Mouse (Mus musculus) liver, embryonic 11.5 days (tissue): Measurements from ENCODE around the gene Heatr9. TPM values are rescaled to one million over a fixed set of nuclear protein-coding genes. Genes with fewer than 3 reads are reported as not detected.

ENCODE experiments used
- ATAC-seq: fragments of 200-750 bp; cut with Nextera tagmentation; replicated peaks from 2 replicates; pipeline ENCODE4 v1.8.0; 2017; ENCODE audit warnings: moderate number of reproducible peaks, mild to moderate bottlenecking, moderate TSS enrichment, moderate library complexity; ENCODE audit not compliant: low FRiP score
- DNase-seq: peaks from one replicate; pipeline ENCODE4 v3.0.0-alpha.2; 2017; ENCODE audit warnings: low spot score
- H3K27ac ChIP-seq: fragments of 300-500 bp; sonication (generic); 2 replicates; pipeline ENCODE4 v1.5.1; 2014; ENCODE audit warnings: mild to moderate bottlenecking, low read depth, low read length, control low read depth
- H3K27me3 ChIP-seq: fragments of 300-500 bp; sonication (generic); replicated peaks from 2 replicates; pipeline ENCODE4 v1.6.1; 2014; ENCODE audit warnings: low read length, mixed read lengths; ENCODE audit not compliant: control insufficient read depth, insufficient read depth
- H3K36me3 ChIP-seq: fragments of 300-500 bp; sonication (generic); 2 replicates; pipeline ENCODE4 v1.6.1; 2014; ENCODE audit warnings: mild to moderate bottlenecking, low read length, moderate library complexity, mixed read lengths; ENCODE audit not compliant: control insufficient read depth, insufficient read depth
- H3K4me1 ChIP-seq: fragments of 300-500 bp; sonication (generic); replicated peaks from 2 replicates; pipeline ENCODE4 v1.6.1; 2014; ENCODE audit warnings: low read length, mixed read lengths; ENCODE audit not compliant: control insufficient read depth, insufficient read depth
- H3K4me2 ChIP-seq: fragments of 300-500 bp; sonication (generic); 2 replicates; pipeline ENCODE4 v1.6.1; 2014; ENCODE audit warnings: mild to moderate bottlenecking, control low read depth, moderate library complexity
- H3K4me3 ChIP-seq: fragments of 300-500 bp; sonication (generic); 2 replicates; pipeline ENCODE4 v1.5.1; 2014; ENCODE audit warnings: low read depth, low read length, control low read depth
- H3K9ac ChIP-seq: fragments of 300-500 bp; sonication (generic); 2 replicates; pipeline ENCODE4 v1.6.1; 2014; ENCODE audit warnings: low read depth, low read length, control low read depth
- H3K9me3 ChIP-seq: fragments of 300-500 bp; sonication (generic); 2 replicates; pipeline ENCODE4 v1.6.1; 2016; ENCODE audit warnings: low read length, inconsistent platforms, mixed read lengths; ENCODE audit not compliant: control insufficient read depth
- WGBS: fragments of 180-500 bp; shearing (Covaris S2); extraction: QIAGEN DNeasy Blood & Tissue Kit; methylation state at CpG from one replicate; pipeline ENCODE4 v1.1.7; 2014; 5-methylcytosine and 5-hydroxymethylcytosine counted together
- polyA plus RNA-seq: library from polyadenylated mRNA; unstranded; fragments of >200 nt; fragmentation: Nextera tagmentation; extraction: Ambion mirVana; gene quantifications from 2 replicates; pipeline ENCODE4 v1.2.1, GENCODE M21; 2014

Gene Heatr9
- polyA plus RNA-seq, 1 experiment from 2014 or later: not detected

DNA sequence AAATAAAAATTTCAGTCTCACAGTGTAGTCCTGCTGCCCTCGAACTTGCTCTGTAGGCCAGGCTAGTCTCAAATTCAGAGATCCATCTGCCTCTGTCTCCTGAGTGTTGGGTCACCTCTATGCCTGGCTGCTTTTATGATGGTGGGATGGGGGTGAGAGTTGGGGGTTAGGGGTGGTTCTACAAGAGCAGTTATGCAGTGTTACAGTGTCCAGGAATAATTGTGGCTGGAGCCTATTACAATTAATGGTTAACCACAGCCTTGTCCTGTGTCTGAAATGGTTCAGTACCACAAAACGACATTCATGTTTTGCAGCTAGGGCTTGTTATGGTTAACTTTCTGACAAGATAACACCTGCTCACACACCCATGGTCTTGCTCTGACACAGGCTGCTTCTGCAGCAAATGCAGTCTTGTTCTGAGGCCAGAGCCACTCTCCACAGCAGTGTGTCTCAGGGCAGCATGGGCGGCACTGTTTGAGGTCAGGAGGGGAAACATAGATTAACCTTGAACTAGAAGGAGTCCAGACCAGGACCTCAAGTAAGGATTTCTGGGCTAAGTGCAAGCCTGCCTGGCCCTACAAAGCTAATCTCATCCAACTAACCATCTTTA lies 16.8 kb upstream of the Heatr9 start:
- Histone ChIP-seq H3K36me3 (no peaks in the 10 kb centered on the region), H3K4me2 (no peak overlapping the region), H3K4me3 (no peak overlapping the region), H3K27me3 (no peaks in the 10 kb centered on the region), H3K4me1 (no peaks in the 10 kb centered on the region), H3K9me3 (no peaks in the 10 kb centered on the region), H3K27ac (no peak overlapping the region), H3K9ac (no peak overlapping the region)
- ATAC-seq (no peak), DNase-seq (no peak)
- 52% methylated on average over 3 of the region's 3 CpGs for WGBS

GRCm38 (mm10) chr11:83536831-83537230 lies 14.9 kb upstream of the Heatr9 start:
- Histone ChIP-seq H3K4me3 (no peak overlapping the region), H3K36me3 (no peaks in the 10 kb centered on the region), H3K4me1 (no peaks in the 10 kb centered on the region), H3K9me3 (no peaks in the 10 kb centered on the region), H3K27ac (no peak overlapping the region), H3K27me3 (no peaks in the 10 kb centered on the region), H3K9ac (no peak overlapping the region), H3K4me2 (no peak overlapping the region)
- DNase-seq: no peak
- WGBS: 59% methylated on average over 3 of the region's 3 CpGs
- no peak for ATAC-seq

GRCm38 (mm10) chr11:83534609-83535423 lies 12.8 kb upstream of the Heatr9 start:
- no peak for ATAC-seq
- Histone ChIP-seq H3K4me1 (no peaks in the 10 kb centered on the region), H3K4me2 (no peak overlapping the region), H3K36me3 (no peaks in the 10 kb centered on the region), H3K9me3 (no peaks in the 10 kb centered on the region), H3K4me3 (no peak overlapping the region), H3K9ac (no peak overlapping the region), H3K27me3 (no peaks in the 10 kb centered on the region), H3K27ac (no peak overlapping the region)
- WGBS: 55% methylated on average over 13 of the region's 13 CpGs
- DNase-seq: no peak

- Histone ChIP-seq H3K9ac (no peak overlapping the region), H3K27ac (no peak overlapping the region), H3K4me2 (no peak overlapping the region)
These were observed 12.2 kb upstream of the Heatr9 start for GRCm38 (mm10) chr11:83534143-83534542.

GRCm38 (mm10) chr11:83533192-83533591 lies 11.2 kb upstream of the Heatr9 start:
- WGBS: 85% methylated on average over 1 of the region's 1 CpGs
- H3K27ac ChIP-seq: no peak overlapping the region

More at GRCm38 (mm10) chr11:83534143-83534542, 12.2 kb upstream of the Heatr9 start:
- H3K36me3 ChIP-seq: no peaks in the 10 kb centered on the region
- no peak overlapping the region for H3K4me3 ChIP-seq
- ATAC-seq: no peak
- no peaks in the 10 kb centered on the region for H3K27me3 ChIP-seq
- no peaks in the 10 kb centered on the region for H3K4me1 ChIP-seq
- no peaks in the 10 kb centered on the region for H3K9me3 ChIP-seq
- 67% methylated on average over 8 of the region's 8 CpGs for WGBS
- no peak for DNase-seq

GRCm38 (mm10) chr11:83530360-83530759 lies 8.4 kb upstream of the Heatr9 start, which contains the start of gene Ccl5:
TSS of gene Ccl5 (minus strand) at chr11:83530518.
- H3K27me3 ChIP-seq: no peaks in the 10 kb centered on the region
- H3K4me2 ChIP-seq: no peak within 1 kb of the TSS
- no peaks in the 10 kb centered on the region for H3K36me3 ChIP-seq
- DNase-seq (no peak), ATAC-seq (no peak)
- H3K4me1 ChIP-seq: no peaks in the 10 kb centered on the region
- H3K4me3 ChIP-seq: no peak within 1 kb of the TSS
- 81% methylated on average over 5 of the region's 5 CpGs for WGBS
- H3K9ac ChIP-seq: no peak within 1 kb of the TSS
- H3K27ac ChIP-seq: no peak within 1 kb of the TSS
- no peaks in the 10 kb centered on the region for H3K9me3 ChIP-seq

More at GRCm38 (mm10) chr11:83533192-83533591, 11.2 kb upstream of the Heatr9 start:
- H3K9me3 ChIP-seq: no peaks in the 10 kb centered on the region
- H3K27me3 ChIP-seq: no peaks in the 10 kb centered on the region
- no peak overlapping the region for H3K4me2 ChIP-seq
- DNase-seq (no peak), ATAC-seq (no peak)
- H3K4me3 ChIP-seq: no peak overlapping the region
- H3K4me1 ChIP-seq: no peaks in the 10 kb centered on the region
- no peak overlapping the region for H3K9ac ChIP-seq
- H3K36me3 ChIP-seq: no peaks in the 10 kb centered on the region

- no peak for ATAC-seq
- H3K36me3 ChIP-seq: no peaks in the 10 kb centered on the region
- H3K4me3 ChIP-seq: no peak overlapping the region
- H3K4me2 ChIP-seq: no peak overlapping the region
- no peak overlapping the region for H3K9ac ChIP-seq
- H3K4me1 ChIP-seq: no peaks in the 10 kb centered on the region
- no peaks in the 10 kb centered on the region for H3K27me3 ChIP-seq
- no peak for DNase-seq
- no peak overlapping the region for H3K27ac ChIP-seq
- 70% methylated on average over 12 of the region's 12 CpGs for WGBS
- no peaks in the 10 kb centered on the region for H3K9me3 ChIP-seq
These were observed 7.0 kb upstream of the Heatr9 start for GRCm38 (mm10) chr11:83529024-83529423.

- ATAC-seq (no peak), DNase-seq (no peak)
- WGBS: 79% methylated on average over 6 of the region's 6 CpGs
- H3K9me3 ChIP-seq: no peaks in the 10 kb centered on the region
- H3K27me3 ChIP-seq: no peaks in the 10 kb centered on the region
- H3K36me3 ChIP-seq: no peaks in the 10 kb centered on the region
- no peak overlapping the region for H3K27ac ChIP-seq
- H3K4me1 ChIP-seq: no peaks in the 10 kb centered on the region
- no peak overlapping the region for H3K4me2 ChIP-seq
- no peak overlapping the region for H3K9ac ChIP-seq
- H3K4me3 ChIP-seq: no peak overlapping the region
These were observed 3.6 kb downstream of the Heatr9 start for GRCm38 (mm10) chr11:83518371-83518770.

DNA sequence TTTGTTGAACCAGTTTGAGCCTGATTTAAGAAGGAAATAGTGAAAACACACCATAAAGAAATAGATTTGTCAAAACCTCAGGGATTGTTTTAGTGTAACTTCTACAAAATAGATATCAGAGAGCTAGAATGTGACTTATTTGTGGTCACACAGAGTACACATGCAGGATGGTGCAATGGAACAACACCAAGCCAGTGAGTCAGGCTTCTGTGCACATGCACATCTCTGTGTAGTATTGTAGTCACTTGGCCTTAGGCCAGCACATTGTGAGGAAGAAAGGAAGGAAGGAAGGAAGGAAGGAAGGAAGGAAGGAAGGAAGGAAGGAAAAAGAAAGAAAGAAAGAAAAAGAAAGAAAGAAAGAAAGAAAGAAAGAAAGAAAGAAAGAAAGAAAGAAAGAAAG lies 4.8 kb downstream of the Heatr9 start:
- DNase-seq (no peak), ATAC-seq (no peak)
- H3K4me2 ChIP-seq: no peak overlapping the region
- no peaks in the 10 kb centered on the region for H3K27me3 ChIP-seq
- no peak overlapping the region for H3K27ac ChIP-seq
- no peak overlapping the region for H3K4me3 ChIP-seq
- no peaks in the 10 kb centered on the region for H3K9me3 ChIP-seq
- no peak overlapping the region for H3K9ac ChIP-seq
- no peaks in the 10 kb centered on the region for H3K4me1 ChIP-seq
- no peaks in the 10 kb centered on the region for H3K36me3 ChIP-seq
